Mouse (Mus musculus): Measurements from ENCODE around the gene Nat10. TPM values are rescaled to one million over a fixed set of nuclear protein-coding genes. Genes with fewer than 3 reads are reported as not detected.

Gene Nat10
- polyA plus RNA-seq, 1 experiment from 2014 or later: 15.3 TPM

GRCm38 (mm10) chr2:103796211-103796860, 35.3 kb upstream of the Nat10 start:
- under 1% methylated on average over 42 of the region's 42 CpGs for WGBS (ENCODE audit: insufficient replicate concordance)
- ATAC-seq (replicated peaks; ENCODE audit: insufficient number of reproducible peaks, low FRiP score, low TSS enrichment): peak; percentile 60

GRCm38 (mm10) chr2:103795843-103796210, 34.8 kb upstream of the Nat10 start:
- ATAC-seq (replicated peaks; ENCODE audit: insufficient number of reproducible peaks, low FRiP score, low TSS enrichment): peak; percentile 70
- Histone ChIP-seq H3K4me3 (ENCODE audit: low read depth, low read length) (peak overlapping the region; percentile 97), H3K4me1 (ENCODE audit: control insufficient read depth, insufficient read depth, low read length) (no peaks in the 10 kb centered on the region; the same call in 1 of the 2 replicates), H3K27me3 (ENCODE audit: control insufficient read depth, insufficient read depth, low read length) (no peaks in the 10 kb centered on the region), H3K9ac (ENCODE audit: low read depth, low read length) (peak overlapping the region; percentile 99), H3K36me3 (ENCODE audit: control insufficient read depth, insufficient read depth, low read length) (peaks cover 10% of the 10 kb centered on the region; the same call in 1 of the 2 replicates), H3K27ac (ENCODE audit: low read depth, low read length) (peak overlapping the region; percentile 100), H3K4me2 (peak overlapping the region; percentile 72), H3K9me3 (replicated peaks; ENCODE audit: control insufficient read depth, low read length) (no peaks in the 10 kb centered on the region)
- WGBS (ENCODE audit: insufficient replicate concordance): 1% methylated on average over 11 of the region's 11 CpGs

More at GRCm38 (mm10) chr2:103796211-103796860, 35.3 kb upstream of the Nat10 start:
- peak overlapping the region; percentile 99 for H3K9ac ChIP-seq (ENCODE audit: low read depth, low read length)
- peak overlapping the region; percentile 100 for H3K27ac ChIP-seq (ENCODE audit: low read depth, low read length)
- H3K4me3 ChIP-seq (ENCODE audit: low read depth, low read length): peak overlapping the region; percentile 97
- H3K4me1 ChIP-seq (ENCODE audit: control insufficient read depth, insufficient read depth, low read length): no peaks in the 10 kb centered on the region; the same call in 1 of the 2 replicates
- H3K27me3 ChIP-seq (ENCODE audit: control insufficient read depth, insufficient read depth, low read length): no peaks in the 10 kb centered on the region
- 0 out of 2 replicates have a peak, but pooled peaks cover 8% of the 10 kb centered on the region for H3K36me3 ChIP-seq (ENCODE audit: control insufficient read depth, insufficient read depth, low read length)
- H3K9me3 ChIP-seq (replicated peaks; ENCODE audit: control insufficient read depth, low read length): no peaks in the 10 kb centered on the region
- H3K4me2 ChIP-seq: peak overlapping the region; percentile 72

GRCm38 (mm10) chr2:103792009-103792408, 30.9 kb upstream of the Nat10 start:
- Histone ChIP-seq H3K9me3 (replicated peaks; ENCODE audit: control insufficient read depth, low read length) (no peaks in the 10 kb centered on the region), H3K27ac (ENCODE audit: low read depth, low read length) (no peak overlapping the region), H3K36me3 (ENCODE audit: control insufficient read depth, insufficient read depth, low read length) (peaks cover 16% of the 10 kb centered on the region), H3K4me1 (ENCODE audit: control insufficient read depth, insufficient read depth, low read length) (no peaks in the 10 kb centered on the region; the same call in 1 of the 2 replicates), H3K27me3 (ENCODE audit: control insufficient read depth, insufficient read depth, low read length) (no peaks in the 10 kb centered on the region), H3K4me2 (no peak overlapping the region), H3K4me3 (ENCODE audit: low read depth, low read length) (no peak overlapping the region), H3K9ac (ENCODE audit: low read depth, low read length) (no peak overlapping the region)
- ATAC-seq (replicated peaks; ENCODE audit: insufficient number of reproducible peaks, low FRiP score, low TSS enrichment): no peak
- WGBS (ENCODE audit: insufficient replicate concordance): 97% methylated on average over 1 of the region's 1 CpGs

GRCm38 (mm10) chr2:103785735-103786134, 24.7 kb upstream of the Nat10 start:
- Histone ChIP-seq H3K4me2 (no peak overlapping the region), H3K9ac (ENCODE audit: low read depth, low read length) (no peak overlapping the region), H3K27ac (ENCODE audit: low read depth, low read length) (no peak overlapping the region), H3K4me3 (ENCODE audit: low read depth, low read length) (no peak overlapping the region), H3K4me1 (ENCODE audit: control insufficient read depth, insufficient read depth, low read length) (no peaks in the 10 kb centered on the region; the same call in 1 of the 2 replicates), H3K36me3 (ENCODE audit: control insufficient read depth, insufficient read depth, low read length) (peaks cover 8% of the 10 kb centered on the region), H3K9me3 (replicated peaks; ENCODE audit: control insufficient read depth, low read length) (no peaks in the 10 kb centered on the region), H3K27me3 (ENCODE audit: control insufficient read depth, insufficient read depth, low read length) (no peaks in the 10 kb centered on the region)
- no peak for ATAC-seq (replicated peaks; ENCODE audit: insufficient number of reproducible peaks, low FRiP score, low TSS enrichment)
- 93% methylated on average over 1 of the region's 1 CpGs for WGBS (ENCODE audit: insufficient replicate concordance)

- H3K4me3 ChIP-seq (ENCODE audit: low read depth, low read length): no peak overlapping the region
- no peaks in the 10 kb centered on the region for H3K9me3 ChIP-seq (replicated peaks; ENCODE audit: control insufficient read depth, low read length)
- H3K9ac ChIP-seq (ENCODE audit: low read depth, low read length): no peak overlapping the region
- H3K27me3 ChIP-seq (ENCODE audit: control insufficient read depth, insufficient read depth, low read length): no peaks in the 10 kb centered on the region
- no peak overlapping the region for H3K4me2 ChIP-seq
- ATAC-seq (replicated peaks; ENCODE audit: insufficient number of reproducible peaks, low FRiP score, low TSS enrichment): no peak
- no peak overlapping the region for H3K27ac ChIP-seq (ENCODE audit: low read depth, low read length)
- H3K36me3 ChIP-seq (ENCODE audit: control insufficient read depth, insufficient read depth, low read length): peaks cover 11% of the 10 kb centered on the region
- no peaks in the 10 kb centered on the region for H3K4me1 ChIP-seq (ENCODE audit: control insufficient read depth, insufficient read depth, low read length)
- WGBS (ENCODE audit: insufficient replicate concordance): 87% methylated on average over 4 of the region's 4 CpGs
These were observed 23.6 kb upstream of the Nat10 start for GRCm38 (mm10) chr2:103784621-103785020.

DNA sequence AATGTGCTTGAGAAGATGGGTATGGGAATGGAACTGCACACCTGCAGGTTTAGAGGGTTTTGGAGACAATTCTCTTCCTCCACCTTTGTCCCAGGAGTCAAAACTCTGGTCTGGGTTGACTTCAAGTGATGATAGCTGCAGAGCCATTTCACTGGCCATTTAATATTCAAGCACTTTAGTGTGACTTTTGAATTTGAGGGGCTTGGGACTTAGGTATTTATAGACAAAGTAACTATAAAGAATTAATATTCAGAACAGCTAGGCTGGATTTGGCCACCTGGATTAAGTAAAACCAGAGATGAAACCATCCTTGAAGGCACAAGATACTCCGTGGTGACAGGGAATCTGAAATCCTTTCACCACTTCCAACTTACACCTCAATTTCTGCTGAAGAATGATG, 1.4 kb upstream of the Nat10 start:
- Histone ChIP-seq H3K27me3 (ENCODE audit: control insufficient read depth, insufficient read depth, low read length) (no peaks in the 10 kb centered on the region), H3K9ac (ENCODE audit: low read depth, low read length) (no peak overlapping the region), H3K4me3 (ENCODE audit: low read depth, low read length) (no peak overlapping the region), H3K27ac (ENCODE audit: low read depth, low read length) (no peak overlapping the region), H3K4me1 (ENCODE audit: control insufficient read depth, insufficient read depth, low read length) (0 out of 2 replicates have a peak, but pooled peaks cover 3% of the 10 kb centered on the region), H3K4me2 (peak overlapping the region; percentile 91), H3K9me3 (replicated peaks; ENCODE audit: control insufficient read depth, low read length) (no peaks in the 10 kb centered on the region), H3K36me3 (ENCODE audit: control insufficient read depth, insufficient read depth, low read length) (peaks cover 10% of the 10 kb centered on the region)
- ATAC-seq (replicated peaks; ENCODE audit: insufficient number of reproducible peaks, low FRiP score, low TSS enrichment): no peak
- WGBS (ENCODE audit: insufficient replicate concordance): 63% methylated on average over 1 of the region's 1 CpGs

DNA sequence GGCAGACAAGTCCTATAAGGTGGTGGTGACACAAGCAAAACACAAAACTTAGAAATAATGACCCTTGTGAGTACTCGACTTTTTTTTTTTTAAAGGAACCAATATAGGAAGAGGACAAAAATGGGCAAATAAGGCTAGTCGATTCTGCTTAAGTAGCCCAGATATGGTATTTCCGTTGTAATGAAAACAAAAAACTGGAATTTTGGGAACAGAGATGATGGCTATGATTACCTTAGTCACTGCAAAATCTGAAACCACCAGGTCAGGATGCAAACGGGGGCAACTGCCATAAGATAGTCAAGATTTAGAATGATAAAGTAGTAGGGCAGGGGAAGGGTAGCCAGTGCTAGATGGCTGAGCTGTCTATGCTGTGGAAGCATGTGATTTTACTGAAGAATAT, 923 bp upstream of the Nat10 start:
- Histone ChIP-seq H3K9me3 (replicated peaks; ENCODE audit: control insufficient read depth, low read length) (no peaks in the 10 kb centered on the region), H3K27me3 (ENCODE audit: control insufficient read depth, insufficient read depth, low read length) (no peaks in the 10 kb centered on the region), H3K9ac (ENCODE audit: low read depth, low read length) (no peak overlapping the region), H3K4me2 (peak overlapping the region; percentile 91), H3K36me3 (ENCODE audit: control insufficient read depth, insufficient read depth, low read length) (peaks cover 9% of the 10 kb centered on the region), H3K4me3 (ENCODE audit: low read depth, low read length) (no peak overlapping the region), H3K4me1 (ENCODE audit: control insufficient read depth, insufficient read depth, low read length) (0 out of 2 replicates have a peak, but pooled peaks cover 3% of the 10 kb centered on the region), H3K27ac (ENCODE audit: low read depth, low read length) (no peak overlapping the region)
- 35% methylated on average over 4 of the region's 4 CpGs for WGBS (ENCODE audit: insufficient replicate concordance)
- ATAC-seq (replicated peaks; ENCODE audit: insufficient number of reproducible peaks, low FRiP score, low TSS enrichment): no peak

- Histone ChIP-seq H3K9ac (ENCODE audit: low read depth, low read length) (peak overlapping the region; percentile 77), H3K27me3 (ENCODE audit: control insufficient read depth, insufficient read depth, low read length) (no peaks in the 10 kb centered on the region), H3K9me3 (replicated peaks; ENCODE audit: control insufficient read depth, low read length) (no peaks in the 10 kb centered on the region), H3K36me3 (ENCODE audit: control insufficient read depth, insufficient read depth, low read length) (peaks cover 3% of the 10 kb centered on the region; the same call in 1 of the 2 replicates), H3K4me2 (peak overlapping the region; percentile 91), H3K27ac (ENCODE audit: low read depth, low read length) (peak overlapping the region; percentile 86), H3K4me1 (ENCODE audit: control insufficient read depth, insufficient read depth, low read length) (0 out of 2 replicates have a peak, but pooled peaks cover 3% of the 10 kb centered on the region), H3K4me3 (ENCODE audit: low read depth, low read length) (peak overlapping the region; percentile 83)
- WGBS (ENCODE audit: insufficient replicate concordance): 2% methylated on average over 12 of the region's 12 CpGs
- ATAC-seq (replicated peaks; ENCODE audit: insufficient number of reproducible peaks, low FRiP score, low TSS enrichment): 0 out of 2 replicates have a peak, but pooled peaks have one; percentile 17
These were observed 649 bp downstream of the Nat10 start for GRCm38 (mm10) chr2:103760421-103760820.
